Mouse (Mus musculus): Measurements from ENCODE around the gene Ryr2. TPM values are rescaled to one million over a fixed set of nuclear protein-coding genes. Genes with fewer than 3 reads are reported as not detected.

Ryr2 gene
- polyA plus RNA-seq, 1 experiment from 2014 or later, result 0.32 TPM

DNA sequence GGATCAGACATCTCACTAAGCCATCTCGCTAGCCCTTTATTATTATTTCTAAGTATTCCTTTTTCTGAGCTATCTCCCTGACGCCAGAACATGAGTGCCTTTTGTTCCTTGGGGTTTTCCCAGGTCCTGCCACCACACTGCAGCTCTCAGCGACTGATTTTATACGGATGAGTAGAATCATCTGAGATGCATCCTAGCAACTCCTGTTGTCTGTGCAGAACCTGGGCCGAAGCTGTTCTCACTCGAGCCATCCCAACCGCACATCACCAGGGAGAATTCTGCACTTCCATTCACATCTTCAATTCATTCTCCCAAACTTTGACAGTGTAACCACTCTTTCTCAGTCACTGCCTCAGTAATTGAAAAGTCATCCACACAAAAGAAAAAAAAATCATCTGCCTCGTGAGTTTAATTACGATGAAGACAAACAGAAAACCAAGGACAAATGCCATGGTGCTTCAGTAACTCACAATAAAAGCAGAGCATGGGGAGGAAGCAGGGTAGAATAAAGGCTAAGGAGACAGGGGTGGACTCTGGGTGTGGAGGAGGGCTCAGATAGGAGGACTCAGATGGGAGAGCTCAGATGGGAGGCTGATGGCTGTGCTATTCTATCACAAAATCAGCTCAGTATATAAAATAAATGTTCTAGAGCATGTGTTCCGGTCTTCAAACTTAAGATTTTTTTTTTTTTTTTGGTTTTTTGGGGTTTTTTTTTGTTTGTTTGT, 226.1 kb downstream of the Ryr2 start:
- H3K36me3 ChIP-seq (ENCODE audit: control insufficient read depth, insufficient read depth, low read length), result no peaks in the 10 kb centered on the region
- H3K9ac ChIP-seq (ENCODE audit: low read depth, low read length), result no peak overlapping the region
- no peak overlapping the region for H3K4me3 ChIP-seq (ENCODE audit: low read length)
- H3K4me1 ChIP-seq (ENCODE audit: control insufficient read depth, insufficient read depth, low read length), result no peaks in the 10 kb centered on the region
- no peak overlapping the region for H3K4me2 ChIP-seq (replicated peaks; ENCODE audit: low read depth, low read length)
- no peaks in the 10 kb centered on the region for H3K9me3 ChIP-seq (ENCODE audit: control insufficient read depth, low read length)
- WGBS, result 86% methylated on average over 10 of the region's 10 CpGs
- no peak for ATAC-seq (ENCODE audit: low FRiP score, low TSS enrichment)
- no peaks in the 10 kb centered on the region for H3K27me3 ChIP-seq (ENCODE audit: control insufficient read depth, insufficient read depth, low read length)
- no peak overlapping the region for H3K27ac ChIP-seq (ENCODE audit: low read depth, low read length)

DNA sequence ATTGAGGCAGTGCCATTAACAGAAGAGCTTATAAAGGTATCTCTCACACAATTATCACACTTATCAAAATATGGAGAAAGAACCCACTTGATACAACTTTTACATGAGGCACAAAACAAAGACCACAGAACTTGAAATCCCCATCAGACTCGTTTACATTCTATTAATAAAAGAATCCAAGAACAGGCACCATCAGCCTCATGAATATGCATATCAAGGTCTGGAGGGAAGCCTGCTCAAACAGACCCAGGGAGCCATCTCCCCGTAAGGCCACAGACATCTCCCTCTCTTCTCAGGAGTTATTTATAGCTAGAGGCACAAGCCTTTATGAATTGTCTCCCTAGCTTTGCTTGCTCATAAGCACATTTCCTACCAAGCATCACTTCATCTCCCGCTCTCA, 227.7 kb downstream of the Ryr2 start:
- Histone ChIP-seq H3K9me3 (ENCODE audit: control insufficient read depth, low read length) (no peaks in the 10 kb centered on the region), H3K4me2 (replicated peaks; ENCODE audit: low read depth, low read length) (no peak overlapping the region), H3K4me1 (ENCODE audit: control insufficient read depth, insufficient read depth, low read length) (no peaks in the 10 kb centered on the region), H3K9ac (ENCODE audit: low read depth, low read length) (no peak overlapping the region), H3K27me3 (ENCODE audit: control insufficient read depth, insufficient read depth, low read length) (no peaks in the 10 kb centered on the region), H3K4me3 (ENCODE audit: low read length) (no peak overlapping the region), H3K27ac (ENCODE audit: low read depth, low read length) (no peak overlapping the region), H3K36me3 (ENCODE audit: control insufficient read depth, insufficient read depth, low read length) (no peaks in the 10 kb centered on the region)
- WGBS, result 72% methylated on average over 3 of the region's 3 CpGs
- ATAC-seq (ENCODE audit: low FRiP score, low TSS enrichment), result no peak

DNA sequence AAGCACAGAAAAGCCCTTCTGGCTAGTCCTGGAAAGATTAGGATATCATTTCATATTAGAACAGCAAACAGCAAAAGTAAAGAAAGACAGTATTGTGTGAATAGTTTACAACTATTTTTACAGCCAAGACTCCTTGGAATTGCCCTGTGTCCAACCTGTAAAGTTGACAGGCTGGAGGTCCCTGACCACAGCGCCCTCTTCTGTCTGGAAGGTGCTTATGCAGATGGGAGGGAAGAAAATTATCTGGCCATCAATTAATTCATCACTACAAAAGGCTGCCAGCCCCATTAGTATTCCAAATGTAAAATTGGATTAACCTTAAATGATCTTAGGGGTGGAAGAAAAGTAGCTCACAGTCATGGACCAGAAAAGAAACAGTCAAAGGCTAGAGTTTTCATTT, 231.9 kb downstream of the Ryr2 start:
- no peaks in the 10 kb centered on the region for H3K4me1 ChIP-seq (ENCODE audit: control insufficient read depth, insufficient read depth, low read length)
- H3K9me3 ChIP-seq (ENCODE audit: control insufficient read depth, low read length), result no peaks in the 10 kb centered on the region
- H3K36me3 ChIP-seq (ENCODE audit: control insufficient read depth, insufficient read depth, low read length), result no peaks in the 10 kb centered on the region
- H3K27me3 ChIP-seq (ENCODE audit: control insufficient read depth, insufficient read depth, low read length), result no peaks in the 10 kb centered on the region
- ATAC-seq (ENCODE audit: low FRiP score, low TSS enrichment), result no peak
- no peak overlapping the region for H3K27ac ChIP-seq (ENCODE audit: low read depth, low read length)
- no peak overlapping the region for H3K4me3 ChIP-seq (ENCODE audit: low read length)
- no peak overlapping the region for H3K9ac ChIP-seq (ENCODE audit: low read depth, low read length)
- H3K4me2 ChIP-seq (replicated peaks; ENCODE audit: low read depth, low read length), result no peak overlapping the region
- WGBS, result 5% methylated on average over 1 of the region's 1 CpGs

DNA sequence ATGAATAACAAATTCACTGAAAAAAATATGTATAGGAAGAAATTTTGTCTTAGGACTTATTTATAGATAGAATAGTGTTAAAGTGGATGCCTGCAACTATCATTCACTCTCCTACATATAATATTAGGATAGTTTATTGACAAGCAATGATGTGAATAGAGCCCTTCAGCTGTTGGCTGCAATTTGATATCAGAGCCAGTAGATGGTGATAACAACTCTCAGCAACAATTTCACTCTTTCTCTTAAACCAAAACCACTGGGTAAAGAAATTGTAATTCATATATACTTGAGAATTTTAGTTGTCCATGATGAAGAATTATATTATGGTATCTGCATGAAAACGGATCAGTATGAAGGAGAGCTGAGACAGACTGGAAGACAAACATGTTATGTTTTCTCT, 236.8 kb downstream of the Ryr2 start:
- H3K9ac ChIP-seq (ENCODE audit: low read depth, low read length), result no peak overlapping the region
- no peak for ATAC-seq (ENCODE audit: low FRiP score, low TSS enrichment)
- no peak overlapping the region for H3K4me3 ChIP-seq (ENCODE audit: low read length)
- no peaks in the 10 kb centered on the region for H3K4me1 ChIP-seq (ENCODE audit: control insufficient read depth, insufficient read depth, low read length)
- WGBS, result 71% methylated on average over 1 of the region's 1 CpGs
- no peak overlapping the region for H3K27ac ChIP-seq (ENCODE audit: low read depth, low read length)
- H3K4me2 ChIP-seq (replicated peaks; ENCODE audit: low read depth, low read length), result no peak overlapping the region
- no peaks in the 10 kb centered on the region for H3K27me3 ChIP-seq (ENCODE audit: control insufficient read depth, insufficient read depth, low read length)
- H3K9me3 ChIP-seq (ENCODE audit: control insufficient read depth, low read length), result no peaks in the 10 kb centered on the region
- H3K36me3 ChIP-seq (ENCODE audit: control insufficient read depth, insufficient read depth, low read length), result no peaks in the 10 kb centered on the region

DNA sequence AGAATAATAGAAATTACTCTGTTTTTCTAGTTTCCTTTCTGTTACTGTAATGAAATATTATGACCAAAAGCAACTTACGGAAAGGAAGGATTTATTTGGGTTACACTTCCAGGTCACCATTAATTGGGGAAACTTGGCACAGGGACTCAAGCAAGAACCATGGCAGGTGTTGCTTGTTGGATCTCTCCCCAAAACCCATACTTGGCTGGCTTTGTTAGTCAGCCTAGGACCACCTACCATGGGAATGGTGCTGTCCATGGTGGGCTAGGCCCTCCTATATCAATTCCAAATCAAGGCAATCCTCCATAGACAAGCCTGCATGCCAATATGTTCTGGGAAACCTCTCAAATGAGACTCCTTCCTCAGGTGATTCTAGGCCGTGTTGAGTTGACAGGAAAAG, 237.3 kb downstream of the Ryr2 start:
- Histone ChIP-seq H3K4me3 (ENCODE audit: low read length) (no peak overlapping the region), H3K9me3 (ENCODE audit: control insufficient read depth, low read length) (no peaks in the 10 kb centered on the region), H3K36me3 (ENCODE audit: control insufficient read depth, insufficient read depth, low read length) (no peaks in the 10 kb centered on the region), H3K4me1 (ENCODE audit: control insufficient read depth, insufficient read depth, low read length) (no peaks in the 10 kb centered on the region), H3K9ac (ENCODE audit: low read depth, low read length) (no peak overlapping the region), H3K27ac (ENCODE audit: low read depth, low read length) (no peak overlapping the region), H3K4me2 (replicated peaks; ENCODE audit: low read depth, low read length) (no peak overlapping the region), H3K27me3 (ENCODE audit: control insufficient read depth, insufficient read depth, low read length) (no peaks in the 10 kb centered on the region)
- 82% methylated on average over 2 of the region's 2 CpGs for WGBS
- ATAC-seq (ENCODE audit: low FRiP score, low TSS enrichment), result no peak

DNA sequence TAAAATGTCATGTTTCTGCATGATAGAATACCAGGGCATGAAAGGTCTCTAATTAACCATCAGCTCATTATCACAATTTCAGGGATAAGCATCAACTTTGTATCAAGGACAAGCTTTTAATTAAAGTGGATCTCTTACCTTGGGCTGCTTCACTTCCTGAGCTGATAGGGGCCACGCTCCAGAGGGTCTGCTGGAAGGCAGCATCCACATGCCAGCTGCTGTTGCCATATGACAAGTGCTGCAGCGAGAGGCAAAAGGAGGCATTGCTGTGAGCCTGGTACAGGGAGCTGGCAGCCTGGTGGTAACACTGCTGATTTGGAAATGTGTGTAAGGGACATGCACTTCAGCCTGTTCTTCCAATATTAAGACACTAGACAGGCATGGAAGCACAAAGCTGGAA, 237.8 kb downstream of the Ryr2 start:
- 86% methylated on average over 2 of the region's 2 CpGs for WGBS
- no peaks in the 10 kb centered on the region for H3K36me3 ChIP-seq (ENCODE audit: control insufficient read depth, insufficient read depth, low read length)

DNA sequence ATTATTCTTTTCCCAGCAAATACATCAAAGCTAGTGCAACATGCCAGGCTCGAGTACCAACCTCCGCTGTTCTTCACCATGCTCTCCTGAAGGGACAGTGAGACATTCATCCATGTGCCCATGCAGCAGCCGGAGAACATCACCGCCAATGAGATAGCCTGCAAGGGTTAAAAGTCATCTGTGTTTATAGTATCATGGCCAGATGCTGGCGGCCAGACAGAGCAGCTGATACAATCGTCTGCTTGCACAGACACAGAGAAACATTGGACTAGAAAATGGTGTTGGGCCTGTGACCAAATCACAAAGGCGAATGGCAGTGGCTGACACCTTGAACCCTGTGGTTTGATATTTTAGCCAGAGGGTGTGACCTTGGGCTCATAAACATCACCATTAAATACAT, 238.7 kb downstream of the Ryr2 start:
- H3K9ac ChIP-seq (ENCODE audit: low read depth, low read length), result no peak overlapping the region
- WGBS, result 68% methylated on average over 7 of the region's 7 CpGs
- H3K36me3 ChIP-seq (ENCODE audit: control insufficient read depth, insufficient read depth, low read length), result no peaks in the 10 kb centered on the region
- no peak overlapping the region for H3K4me2 ChIP-seq (replicated peaks; ENCODE audit: low read depth, low read length)
- no peak overlapping the region for H3K27ac ChIP-seq (ENCODE audit: low read depth, low read length)
- H3K4me1 ChIP-seq (ENCODE audit: control insufficient read depth, insufficient read depth, low read length), result no peaks in the 10 kb centered on the region
- no peak for ATAC-seq (ENCODE audit: low FRiP score, low TSS enrichment)
- no peaks in the 10 kb centered on the region for H3K9me3 ChIP-seq (ENCODE audit: control insufficient read depth, low read length)
- no peaks in the 10 kb centered on the region for H3K27me3 ChIP-seq (ENCODE audit: control insufficient read depth, insufficient read depth, low read length)
- no peak overlapping the region for H3K4me3 ChIP-seq (ENCODE audit: low read length)

More for the DNA sequence above, 237.8 kb downstream of the Ryr2 start:
- H3K27ac ChIP-seq (ENCODE audit: low read depth, low read length), result no peak overlapping the region
- no peaks in the 10 kb centered on the region for H3K27me3 ChIP-seq (ENCODE audit: control insufficient read depth, insufficient read depth, low read length)
- no peak overlapping the region for H3K9ac ChIP-seq (ENCODE audit: low read depth, low read length)
- H3K4me3 ChIP-seq (ENCODE audit: low read length), result no peak overlapping the region
- H3K4me1 ChIP-seq (ENCODE audit: control insufficient read depth, insufficient read depth, low read length), result no peaks in the 10 kb centered on the region
- H3K9me3 ChIP-seq (ENCODE audit: control insufficient read depth, low read length), result no peaks in the 10 kb centered on the region
- no peak overlapping the region for H3K4me2 ChIP-seq (replicated peaks; ENCODE audit: low read depth, low read length)
- ATAC-seq (ENCODE audit: low FRiP score, low TSS enrichment), result no peak

DNA sequence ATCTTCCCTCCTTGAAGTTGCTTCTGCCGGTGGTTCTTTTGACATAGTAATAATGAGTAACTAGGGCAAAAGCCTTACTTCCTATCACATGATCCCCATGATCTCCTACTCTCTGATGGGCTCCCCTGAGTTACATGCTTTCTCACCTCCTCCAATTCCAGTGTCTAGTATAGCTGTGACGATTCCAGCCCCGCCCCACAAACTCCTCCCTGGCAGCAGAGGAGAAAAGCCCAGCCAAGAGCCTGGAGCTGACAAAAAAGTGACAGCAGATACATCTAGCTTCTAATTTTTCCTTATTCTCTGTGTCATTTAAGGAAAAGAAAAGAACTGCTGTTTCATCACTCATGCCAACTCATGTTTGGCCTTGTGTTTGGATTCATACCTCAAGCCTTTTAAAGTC, 241.5 kb downstream of the Ryr2 start:
- Histone ChIP-seq H3K9ac (ENCODE audit: low read depth, low read length) (no peak overlapping the region), H3K27ac (ENCODE audit: low read depth, low read length) (no peak overlapping the region), H3K27me3 (ENCODE audit: control insufficient read depth, insufficient read depth, low read length) (no peaks in the 10 kb centered on the region), H3K4me2 (replicated peaks; ENCODE audit: low read depth, low read length) (no peak overlapping the region), H3K36me3 (ENCODE audit: control insufficient read depth, insufficient read depth, low read length) (no peaks in the 10 kb centered on the region), H3K4me3 (ENCODE audit: low read length) (no peak overlapping the region), H3K9me3 (ENCODE audit: control insufficient read depth, low read length) (no peaks in the 10 kb centered on the region), H3K4me1 (ENCODE audit: control insufficient read depth, insufficient read depth, low read length) (no peaks in the 10 kb centered on the region)
- WGBS, result 79% methylated on average over 3 of the region's 3 CpGs
- ATAC-seq (ENCODE audit: low FRiP score, low TSS enrichment), result no peak

DNA sequence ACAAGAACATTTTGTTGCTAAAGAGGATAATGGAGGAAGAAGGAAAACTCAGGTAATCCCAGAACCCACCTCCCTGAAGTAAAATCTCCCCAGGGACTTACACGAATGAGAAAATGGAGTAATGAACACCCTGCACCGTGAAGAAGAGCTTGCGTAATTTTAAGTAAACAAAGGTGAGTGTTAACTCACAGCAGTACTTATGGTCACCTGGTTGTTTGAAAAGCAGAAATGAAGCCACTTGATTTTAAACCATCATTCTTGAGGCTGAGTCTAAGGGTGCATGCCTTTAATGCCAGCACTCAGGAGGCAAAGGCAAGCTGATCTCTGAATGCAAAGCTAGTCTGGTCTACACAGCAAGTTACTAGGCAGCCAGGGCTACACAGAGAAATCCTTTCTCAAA, 255.1 kb downstream of the Ryr2 start:
- H3K9me3 ChIP-seq (ENCODE audit: control insufficient read depth, low read length), result no peaks in the 10 kb centered on the region
- no peaks in the 10 kb centered on the region for H3K27me3 ChIP-seq (ENCODE audit: control insufficient read depth, insufficient read depth, low read length)
- H3K4me1 ChIP-seq (ENCODE audit: control insufficient read depth, insufficient read depth, low read length), result no peaks in the 10 kb centered on the region
- no peak overlapping the region for H3K4me2 ChIP-seq (replicated peaks; ENCODE audit: low read depth, low read length)
- H3K27ac ChIP-seq (ENCODE audit: low read depth, low read length), result no peak overlapping the region
- WGBS, result 93% methylated on average over 3 of the region's 3 CpGs
- no peaks in the 10 kb centered on the region for H3K36me3 ChIP-seq (ENCODE audit: control insufficient read depth, insufficient read depth, low read length)
- H3K4me3 ChIP-seq (ENCODE audit: low read length), result no peak overlapping the region
- H3K9ac ChIP-seq (ENCODE audit: low read depth, low read length), result no peak overlapping the region
- no peak for ATAC-seq (ENCODE audit: low FRiP score, low TSS enrichment)
